Mouse (Mus musculus) testis, adult 2 months (tissue): ENCODE data around the gene Pcif1.

Experiments
- CTCF ChIP-seq: fragments of 200-500 bp; IDR thresholded peaks from 2 replicates; pipeline ENCODE4 v1.5.1; 2012; ENCODE audit warnings: low read depth, mild to moderate bottlenecking, inconsistent platforms, low read length, moderate library complexity; ENCODE audit not compliant: control insufficient read depth, insufficient read depth, insufficient replicate concordance
- POLR2A ChIP-seq: fragments of 200-500 bp; IDR thresholded peaks from 2 replicates; pipeline ENCODE4 v1.6.1; 2012; ENCODE audit warnings: low read depth, mild to moderate bottlenecking, inconsistent platforms, low read length, moderate library complexity; ENCODE audit not compliant: control insufficient read depth

DNA sequence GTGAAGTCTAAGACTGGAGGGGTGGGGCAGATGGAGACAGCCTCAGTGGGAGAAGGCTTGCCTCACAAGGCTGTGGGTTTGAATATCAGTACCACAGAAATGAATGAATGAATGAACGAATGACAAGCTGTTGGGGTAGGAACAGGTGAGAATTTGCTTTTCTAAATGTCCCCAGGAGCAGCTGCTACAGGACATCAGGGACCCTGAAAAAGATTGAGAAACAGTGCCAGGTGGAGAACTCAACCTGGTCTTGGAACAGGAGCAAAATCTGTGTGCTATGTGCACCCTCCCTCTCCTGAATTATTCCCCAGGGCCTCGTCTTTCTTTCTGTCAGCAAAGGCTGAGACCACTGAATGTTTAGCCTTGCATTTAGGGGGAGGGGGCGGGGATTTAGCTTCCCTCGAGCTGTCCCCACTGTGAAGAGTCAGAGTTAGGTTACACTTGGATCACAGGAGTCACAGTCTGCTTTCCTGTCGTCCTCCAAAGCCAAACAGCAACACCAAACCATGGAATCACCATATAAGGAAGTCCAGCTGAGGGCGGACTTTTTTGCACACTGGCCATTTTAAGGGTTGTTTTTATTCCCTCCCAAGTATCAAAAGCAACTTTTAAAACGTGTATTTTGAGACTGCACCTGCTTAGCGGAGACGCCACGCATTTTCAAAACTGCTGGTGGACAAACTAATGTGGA, 61.2 kb downstream of the Pcif1 start, which contains the start of gene Mmp9:
- TF ChIP-seq POLR2A (no peak), CTCF (no peak)
